ENCODE assay signal across 12 mouse cellular contexts in genomic region chr10:41832191-41832590, GRCm38 (mm10). TPM values are rescaled to one million over a fixed set of nuclear protein-coding genes. Genes with fewer than 3 reads are reported as not detected.
DNase-seq lines count a peak whose midpoint lies in the region; ATAC-seq and TF ChIP-seq lines count a peak whose summit lies in the region.
"Had no signal": no experiment of that assay in that cellular context is flagged by ENCODE, and none has a peak within 500 bp of the region (broad histone marks: within the 10 kb centered on the region; RNA-seq: fewer than 3 reads in every experiment).

No protein-coding gene starts in this region.

- DNase-seq in kidney, adult 9 months, result no peak
- DNase-seq in brain, adult 2 months (ENCODE audit: low read depth, low spot score), result peak; percentile 39
- peak; percentile 25 for DNase-seq in limb, embryonic 14.5 days (ENCODE audit: low spot score)
- DNase-seq in spleen, adult 18-20 months, result no peak
- no peak for DNase-seq in spleen, postnatal 10 days (ENCODE audit: low spot score in 2 of 2)
- DNase-seq: cerebellum, postnatal 36 days; layer of hippocampus, postnatal 36 days; liver, embryonic 13.5 days had no signal

- WGBS in kidney, embryonic 14.5 days, result 28% methylated on average over 6 of the region's 6 CpGs
- WGBS in embryonic facial prominence, embryonic 12.5 days, result 34% methylated on average over 6 of the region's 6 CpGs
- WGBS in limb, embryonic 14.5 days, result 39% methylated on average over 6 of the region's 6 CpGs

- H3K9me3 ChIP-seq in kidney, embryonic 14.5 days (ENCODE audit: control insufficient read depth, low read length), result no peaks in the 10 kb centered on the region
- H3K9me3 ChIP-seq in embryonic facial prominence, embryonic 12.5 days, result no peaks in the 10 kb centered on the region
- no peaks in the 10 kb centered on the region for H3K9me3 ChIP-seq in limb, embryonic 14.5 days (ENCODE audit: control insufficient read depth, low read length)
- H3K9me3 ChIP-seq: midbrain, embryonic 15.5 days had no signal

- no peak overlapping the region for H3K27ac ChIP-seq in kidney, embryonic 14.5 days (ENCODE audit: low read depth, low read length)
- 0 out of 2 replicates have a peak overlapping the region, but pooled peaks have one; percentile 30 for H3K27ac ChIP-seq in embryonic facial prominence, embryonic 12.5 days
- H3K27ac ChIP-seq in limb, embryonic 14.5 days (replicated peaks; ENCODE audit: low read depth, low read length), result no peak overlapping the region
- H3K27ac ChIP-seq: liver, embryonic 13.5 days; midbrain, embryonic 15.5 days had no signal

- H3K27me3 ChIP-seq in kidney, embryonic 14.5 days (ENCODE audit: control insufficient read depth, insufficient read depth, low read length), result no peaks in the 10 kb centered on the region
- no peaks in the 10 kb centered on the region for H3K27me3 ChIP-seq in embryonic facial prominence, embryonic 12.5 days
- H3K27me3 ChIP-seq in limb, embryonic 14.5 days (ENCODE audit: control insufficient read depth, insufficient read depth, low read length), result no peaks in the 10 kb centered on the region
- H3K27me3 ChIP-seq: liver, embryonic 13.5 days; midbrain, embryonic 15.5 days had no signal

- H3K36me3 ChIP-seq in kidney, embryonic 14.5 days (ENCODE audit: control insufficient read depth, insufficient read depth, low read length), result no peaks in the 10 kb centered on the region
- H3K36me3 ChIP-seq in embryonic facial prominence, embryonic 12.5 days, result no peaks in the 10 kb centered on the region
- H3K36me3 ChIP-seq in limb, embryonic 14.5 days (ENCODE audit: control insufficient read depth, insufficient read depth, low read length), result no peaks in the 10 kb centered on the region
- H3K36me3 ChIP-seq: liver, embryonic 13.5 days; midbrain, embryonic 15.5 days had no signal

- ATAC-seq in kidney, embryonic 14.5 days (ENCODE audit: low FRiP score, low TSS enrichment), result peak; percentile 90
- 0 out of 2 replicates have a peak, but pooled peaks have one; percentile 83 for ATAC-seq in embryonic facial prominence, embryonic 12.5 days (ENCODE audit: insufficient number of reproducible peaks, insufficient read depth, low FRiP score, low TSS enrichment)
- peak; percentile 79 for ATAC-seq in limb, embryonic 14.5 days (ENCODE audit: low FRiP score, low read depth)
- ATAC-seq: intestine, postnatal 0 days had no signal

- no peak overlapping the region for H3K4me3 ChIP-seq in kidney, embryonic 14.5 days (ENCODE audit: low read length)
- no peak overlapping the region for H3K4me3 ChIP-seq in embryonic facial prominence, embryonic 12.5 days
- H3K4me3 ChIP-seq in limb, embryonic 14.5 days (replicated peaks; ENCODE audit: low read length), result no peak overlapping the region
- H3K4me3 ChIP-seq: liver, embryonic 13.5 days; midbrain, embryonic 15.5 days had no signal

- H3K9ac ChIP-seq in kidney, embryonic 14.5 days (ENCODE audit: low read depth, low read length), result no peak overlapping the region
- H3K9ac ChIP-seq in embryonic facial prominence, embryonic 12.5 days, result no peak overlapping the region
- no peak overlapping the region for H3K9ac ChIP-seq in limb, embryonic 14.5 days (ENCODE audit: low read depth, low read length, severe bottlenecking)
- H3K9ac ChIP-seq: liver, embryonic 13.5 days; midbrain, embryonic 15.5 days had no signal

- no peaks in the 10 kb centered on the region for H3K4me1 ChIP-seq in kidney, embryonic 14.5 days (ENCODE audit: control insufficient read depth, insufficient read depth, low read length)
- H3K4me1 ChIP-seq in embryonic facial prominence, embryonic 12.5 days, result peaks cover 6% of the 10 kb centered on the region; the same call in 1 of the 2 replicates
- no peaks in the 10 kb centered on the region for H3K4me1 ChIP-seq in limb, embryonic 14.5 days (ENCODE audit: control insufficient read depth, insufficient read depth, low read length)

- no peak overlapping the region for H3K4me2 ChIP-seq in kidney, embryonic 14.5 days (replicated peaks; ENCODE audit: low read depth, low read length)
- no peak overlapping the region for H3K4me2 ChIP-seq in embryonic facial prominence, embryonic 12.5 days (replicated peaks)
- H3K4me2 ChIP-seq in limb, embryonic 14.5 days (replicated peaks; ENCODE audit: low read depth, low read length, severe bottlenecking), result no peak overlapping the region
- H3K4me2 ChIP-seq: liver, embryonic 13.5 days; midbrain, embryonic 15.5 days had no signal

- TF ChIP-seq POLR2A in limb, embryonic 14.5 days (IDR thresholded peaks at IDR 0.05; ENCODE audit: borderline replicate concordance, extremely low read depth, insufficient read depth, insufficient read length), result no peak

RNA-seq across cellular contexts. Expression of gene Sesn1, which starts 22.5 kb away (rescaled TPM):
- polyA plus RNA-seq in kidney, embryonic 14.5 days (2014; fragmentation: Nextera tagmentation; extraction: Ambion mirVana), result 24.0 and 32.1 TPM in 2 replicates
- polyA plus RNA-seq in embryonic facial prominence, embryonic 12.5 days (2016; fragmentation: Nextera tagmentation; extraction: Ambion mirVana), result 38.9 and 42.3 TPM in 2 replicates
- polyA plus RNA-seq in limb, embryonic 14.5 days (2012; rRNA removed), result 32.4 and 37.0 TPM in 2 replicates
- 42.9 and 46.8 TPM in 2 replicates for polyA plus RNA-seq in limb, embryonic 14.5 days (2014; fragmentation: Nextera tagmentation; extraction: Ambion mirVana)

RNA-seq across cellular contexts. Expression of gene Cep57l1, which starts 22.5 kb away (rescaled TPM):
- 21.1 and 24.7 TPM in 2 replicates for polyA plus RNA-seq in kidney, embryonic 14.5 days (2014; fragmentation: Nextera tagmentation; extraction: Ambion mirVana)
- 24.1 and 26.3 TPM in 2 replicates for polyA plus RNA-seq in embryonic facial prominence, embryonic 12.5 days (2016; fragmentation: Nextera tagmentation; extraction: Ambion mirVana)
- polyA plus RNA-seq in limb, embryonic 14.5 days (2012; rRNA removed), result 10.8 and 13.2 TPM in 2 replicates
- 16.8 and 20.4 TPM in 2 replicates for polyA plus RNA-seq in limb, embryonic 14.5 days (2014; fragmentation: Nextera tagmentation; extraction: Ambion mirVana)

Comparison
In these comparisons a context has a peak if more than half of its experiments do, and no peak if none do; other contexts are left out.
1. DNase-seq: peak in brain, adult 2 months (single experiment) and limb, embryonic 14.5 days (single experiment); none in kidney, adult 9 months (single experiment), spleen, adult 18-20 months (0 of 2) and spleen, postnatal 10 days (0 of 2).
2. Peak in every context shown above with its lines, with median percentiles within 50 percentile points of each other: ATAC-seq.